Mouse (Mus musculus): ENCODE data around the gene Wdr83os. TPM values are rescaled to one million over a fixed set of nuclear protein-coding genes. Genes with fewer than 3 reads are reported as not detected.

Gene Wdr83os
- 100 to 1,000 TPM; 165 to 168 TPM for polyA plus RNA-seq (2017; shearing (Covaris generic))

DNA sequence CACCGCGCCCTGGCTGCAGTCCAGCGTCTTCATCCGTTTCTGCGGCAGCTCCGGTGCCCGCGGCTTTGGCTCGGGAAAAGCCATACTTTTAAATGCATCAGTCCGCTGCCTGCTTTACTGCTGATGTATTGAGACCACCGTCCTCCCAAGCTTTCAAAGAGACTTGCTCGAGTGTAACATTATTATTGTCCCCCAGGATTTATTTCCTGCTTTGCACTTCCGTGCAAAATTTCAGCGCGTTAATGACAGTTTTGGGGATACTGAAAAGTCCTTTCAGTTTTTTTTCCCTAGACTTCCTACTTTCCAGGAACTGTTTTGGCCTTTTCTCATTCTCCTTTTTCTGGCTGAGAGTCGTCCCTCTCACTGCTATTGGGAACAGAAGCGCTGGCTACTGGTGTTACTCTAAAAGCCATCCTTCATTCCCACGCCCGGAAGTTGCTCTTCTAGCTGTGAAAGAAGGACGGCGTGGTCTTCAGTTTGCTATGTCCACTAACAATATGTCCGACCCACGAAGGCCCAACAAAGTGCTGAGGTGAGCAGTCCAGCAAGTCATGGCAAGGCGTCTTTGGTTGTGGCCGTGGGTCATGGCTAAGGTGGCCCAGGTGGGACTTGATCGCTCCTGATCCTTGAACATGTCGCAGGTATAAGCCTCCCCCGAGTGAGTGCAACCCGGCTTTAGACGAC lies at the start of gene Wdr83os:
Gene Wdr83os, plus strand, starts transcription at position 209 of the 684 bp plus-strand sequence.

GRCm38 (mm10) chr8:85036718-85037365 lies 43.7 kb upstream of the Wdr83os start, which contains the start of gene Tnpo2:
Gene Tnpo2 (plus strand): TSS chr8:85036915.

DNA sequence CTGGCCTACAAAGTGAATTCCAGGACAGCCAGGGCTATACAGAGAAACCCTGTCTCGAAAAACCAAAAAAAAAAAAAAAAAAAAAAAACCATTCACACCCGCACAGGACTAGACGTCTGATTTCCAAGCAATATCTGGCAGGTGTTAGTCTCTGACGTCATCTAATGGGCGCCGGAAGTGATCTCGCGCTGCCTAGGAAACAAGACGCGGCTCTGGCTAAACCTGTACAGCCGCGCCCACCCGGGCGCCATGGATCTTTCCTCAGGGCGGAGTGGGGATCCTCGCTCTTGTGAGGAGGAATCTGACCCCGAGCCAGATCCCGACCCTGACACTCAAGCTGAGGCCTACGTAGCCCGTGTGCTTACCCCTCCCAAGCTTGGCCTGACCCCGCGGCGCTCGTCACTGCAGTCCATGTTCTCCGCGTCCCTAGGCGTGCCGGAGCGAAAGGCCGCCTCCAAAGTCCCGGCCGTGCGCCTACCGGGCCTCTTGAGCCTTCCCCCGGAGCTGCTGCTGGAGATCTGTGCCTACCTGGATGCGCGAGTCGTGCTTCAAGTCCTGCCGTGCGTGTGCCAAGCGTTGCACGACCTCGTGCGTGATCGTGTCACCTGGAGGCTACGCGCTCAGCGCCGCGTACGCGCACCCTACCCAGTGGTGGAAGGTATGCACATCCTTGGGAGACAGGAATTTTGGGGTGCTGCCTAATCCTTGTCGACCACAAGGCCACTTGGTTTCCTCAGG lies 20.5 kb upstream of the Wdr83os start, which contains the start of gene Fbxw9:
Gene Fbxw9, plus strand, starts transcription at position 177 of the 738 bp plus-strand sequence.

GRCm38 (mm10) chr8:85067982-85068381 lies 12.6 kb upstream of the Wdr83os start, which contains the start of gene Gm5741:
Gene Gm5741 (minus strand): TSS chr8:85067982.

DNA sequence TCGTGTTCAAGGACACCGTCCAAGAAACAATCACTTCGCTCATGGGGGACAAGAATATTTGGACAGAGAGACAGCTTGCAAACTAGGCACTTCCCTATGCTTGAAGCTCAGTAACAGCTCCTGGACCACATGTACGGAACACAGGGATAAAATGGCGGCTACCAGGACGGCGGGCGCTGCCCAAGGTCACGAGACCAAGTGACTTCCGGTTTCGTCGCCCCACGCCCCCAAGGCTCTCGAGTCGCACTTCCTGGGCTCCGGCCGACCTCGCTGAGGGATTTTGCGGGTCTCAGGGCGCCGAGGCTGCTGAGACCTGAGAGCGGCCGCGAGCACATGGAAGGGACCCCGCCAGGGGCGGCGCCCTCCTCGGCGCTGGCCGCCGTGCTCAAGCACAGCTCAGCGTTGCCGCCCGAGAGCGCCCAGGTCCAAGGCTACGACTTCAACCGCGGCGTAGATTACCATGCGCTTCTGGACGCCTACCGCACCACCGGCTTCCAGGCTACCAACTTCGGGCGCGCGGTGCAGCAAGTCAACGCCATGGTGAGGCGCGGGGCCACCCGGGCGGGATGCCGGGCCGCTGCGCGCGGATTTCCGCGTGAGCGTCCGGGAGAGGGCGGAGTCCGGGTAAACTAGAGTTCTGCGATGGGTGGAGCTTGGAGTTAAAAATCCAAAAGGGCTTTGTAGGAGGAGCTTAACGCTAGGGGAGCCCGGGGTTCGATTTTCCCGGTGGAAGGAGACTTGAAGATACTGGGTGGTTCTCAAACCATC lies 8.8 kb upstream of the Wdr83os start, which contains the start of gene Dhps:
Gene Dhps, plus strand, starts transcription at position 244 of the 768 bp plus-strand sequence.

DNA sequence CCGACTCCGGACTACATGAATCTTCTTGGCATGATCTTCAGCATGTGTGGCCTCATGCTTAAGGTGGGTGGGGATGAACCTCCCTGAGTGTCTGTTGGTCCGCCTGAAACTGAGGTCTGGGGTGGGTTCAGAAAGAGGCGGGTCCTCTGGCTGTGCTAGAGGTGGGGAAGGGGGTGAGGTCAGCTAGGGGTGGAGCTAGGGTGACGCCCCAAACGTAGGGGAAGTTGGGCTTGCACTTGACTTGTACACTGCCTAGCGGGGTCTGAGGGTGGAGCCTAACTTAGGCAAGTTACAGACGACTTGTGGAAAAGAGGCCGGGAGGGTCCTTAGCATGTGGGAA lies 646 bp downstream of the Wdr83os start, which contains the start of gene Wdr83:
Gene Wdr83, minus strand, starts transcription at position 91 of the 340 bp plus-strand sequence.

DNA sequence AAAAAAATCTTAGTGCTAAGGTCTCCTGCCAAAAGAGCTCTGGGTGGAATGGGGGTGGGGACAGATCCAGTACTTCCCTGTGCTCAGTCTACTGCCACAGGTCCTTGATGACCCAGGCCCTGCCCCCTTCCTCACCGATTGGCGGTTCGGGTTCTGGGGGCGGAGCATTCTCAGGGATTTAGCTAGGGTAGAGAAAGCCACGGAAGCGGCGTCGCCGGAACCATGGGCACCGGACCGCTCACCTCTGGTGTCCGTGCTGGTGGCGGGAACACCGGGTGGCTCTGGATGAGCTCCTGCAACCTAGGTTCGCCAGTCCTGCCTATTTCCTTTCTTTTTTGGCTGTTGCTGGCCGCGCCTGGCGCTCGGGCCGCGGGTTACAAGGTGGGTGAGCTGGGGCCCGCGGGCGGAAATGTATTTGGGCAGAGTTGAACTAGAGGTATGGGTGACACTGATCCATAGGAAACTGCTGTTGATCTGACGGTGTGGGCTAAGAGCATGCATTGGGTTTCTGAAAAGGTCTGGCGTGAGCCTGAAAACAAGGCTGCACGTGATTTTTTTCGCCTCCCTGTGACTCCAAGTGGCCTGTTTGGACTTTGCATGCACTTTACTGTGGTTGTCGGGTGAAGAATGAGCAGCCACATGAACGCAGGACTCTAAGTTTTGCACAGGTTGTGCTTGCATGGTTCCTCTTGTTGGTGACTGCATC lies 2.7 kb downstream of the Wdr83os start, which contains the start of gene Man2b1:
Gene Man2b1, plus strand, starts transcription at position 163 of the 706 bp plus-strand sequence.

DNA sequence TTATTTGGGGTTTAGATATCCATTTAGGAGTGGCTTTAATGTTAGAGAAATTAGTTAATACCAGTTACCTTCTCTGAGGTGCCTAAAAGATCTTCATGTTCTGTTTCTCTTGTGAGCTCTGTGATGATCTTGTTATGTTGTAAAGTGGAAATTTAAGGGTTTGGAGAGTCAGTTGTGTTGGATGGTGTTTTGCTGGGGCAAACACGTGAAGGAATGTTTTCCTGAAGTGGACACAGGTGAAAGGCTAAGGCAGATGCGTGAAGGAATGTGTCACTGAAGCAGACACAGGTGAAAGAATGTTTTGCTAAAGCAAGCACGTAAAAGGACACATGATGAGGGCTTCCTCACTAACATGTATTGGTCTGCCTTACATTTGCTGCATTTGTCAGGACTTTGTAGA lies 42.5 kb downstream of the Wdr83os start, which contains the start of gene Zfp791:
Gene Zfp791, minus strand, starts transcription at position 101 of the 400 bp plus-strand sequence.

Other genes starting within 250 kb of the Wdr83os start
- 10 to 100 TPM; 27.3 to 37.8 TPM for gene Gadd45gip1, start 249.2 kb upstream of the Wdr83os start, polyA plus RNA-seq (2017; shearing (Covaris generic))
- 100 to 1,000 TPM; 152 to 202 TPM for gene Rad23a, start 240.1 kb upstream of the Wdr83os start, polyA plus RNA-seq (2017; shearing (Covaris generic))
- gene Calr, start 233.8 kb upstream of the Wdr83os start, polyA plus RNA-seq (2017; shearing (Covaris generic)): 100 to 1,000 TPM; 454 to 486 TPM
- 100 to 1,000 TPM in 1 of 2 experiments, 10 to 100 TPM in 1; 87.0 to 103 TPM for gene Farsa, start 223.8 kb upstream of the Wdr83os start, polyA plus RNA-seq (2017; shearing (Covaris generic))
- gene Syce2, start 208.6 kb upstream of the Wdr83os start, polyA plus RNA-seq (2017; shearing (Covaris generic)): 1 to 10 TPM; 3.8 to 4.9 TPM
- 10 to 100 TPM; 34.2 to 47.8 TPM for gene Gcdh, start 186.8 kb upstream of the Wdr83os start, polyA plus RNA-seq (2017; shearing (Covaris generic))
- under 1 TPM in 1 of 2 experiments, not detected in 1; 0.43 TPM for gene Klf1, start 178.8 kb upstream of the Wdr83os start, polyA plus RNA-seq (2017; shearing (Covaris generic))
- gene Dnase2a, start 172.2 kb upstream of the Wdr83os start, polyA plus RNA-seq (2017; shearing (Covaris generic)): 10 to 100 TPM; 12.8 to 18.4 TPM
- 1 to 10 TPM in 1 of 2 experiments, under 1 TPM in 1; 0.92 to 1.5 TPM for gene Mast1, start 143.4 kb upstream of the Wdr83os start, polyA plus RNA-seq (2017; shearing (Covaris generic))
- under 1 TPM; 0.06 to 0.81 TPM for gene Rtbdn, start 133.7 kb upstream of the Wdr83os start, polyA plus RNA-seq (2017; shearing (Covaris generic))
- not detected for gene Gm49661, start 111.3 kb upstream of the Wdr83os start, polyA plus RNA-seq (2017; shearing (Covaris generic))
- gene Prdx2, start 111.2 kb upstream of the Wdr83os start, polyA plus RNA-seq (2017; shearing (Covaris generic)): 100 to 1,000 TPM; 159 to 190 TPM
- gene Rnaseh2a, start 111.0 kb upstream of the Wdr83os start, polyA plus RNA-seq (2017; shearing (Covaris generic)): 10 to 100 TPM; 71.6 to 93.6 TPM
- 100 to 1,000 TPM; 705 to 997 TPM for gene Junb, start 102.0 kb upstream of the Wdr83os start, polyA plus RNA-seq (2017; shearing (Covaris generic))
- gene Hook2, start 90.1 kb upstream of the Wdr83os start, polyA plus RNA-seq (2017; shearing (Covaris generic)): 10 to 100 TPM in 1 of 2 experiments, 1 to 10 TPM in 1; 9.9 to 13.0 TPM
- not detected for gene Best2, start 66.2 kb upstream of the Wdr83os start, polyA plus RNA-seq (2017; shearing (Covaris generic))
- gene Asna1, start 55.5 kb upstream of the Wdr83os start, polyA plus RNA-seq (2017; shearing (Covaris generic)): 10 to 100 TPM; 42.3 to 45.3 TPM
- gene Trir, start 53.9 kb upstream of the Wdr83os start, polyA plus RNA-seq (2017; shearing (Covaris generic)): 100 to 1,000 TPM; 198 to 209 TPM
- 10 to 100 TPM; 27.1 to 27.2 TPM for gene Tnpo2, start 43.8 kb upstream of the Wdr83os start, polyA plus RNA-seq (2017; shearing (Covaris generic))
- gene Fbxw9, start 20.7 kb upstream of the Wdr83os start, polyA plus RNA-seq (2017; shearing (Covaris generic)): 1 to 10 TPM; 5.4 to 8.2 TPM
- gene Gm5741, start 12.8 kb upstream of the Wdr83os start, polyA plus RNA-seq (2017; shearing (Covaris generic)): 1 to 10 TPM; 1.3 to 1.8 TPM
- gene Dhps, start 9.0 kb upstream of the Wdr83os start, polyA plus RNA-seq (2017; shearing (Covaris generic)): 100 to 1,000 TPM in 1 of 2 experiments, 10 to 100 TPM in 1; 87.4 to 118 TPM
- 10 to 100 TPM; 38.6 to 45.7 TPM for gene Wdr83, start 566 bp downstream of the Wdr83os start, polyA plus RNA-seq (2017; shearing (Covaris generic))
- gene Man2b1, start 2.5 kb downstream of the Wdr83os start, polyA plus RNA-seq (2017; shearing (Covaris generic)): 100 to 1,000 TPM; 143 to 145 TPM
- under 1 TPM in 1 of 2 experiments, not detected in 1; 0.25 TPM for gene Zfp791, start 42.4 kb downstream of the Wdr83os start, polyA plus RNA-seq (2017; shearing (Covaris generic))
- 1 to 10 TPM in 1 of 2 experiments, under 1 TPM in 1; 0.10 to 2.4 TPM for gene Cks1brt, start 71.2 kb downstream of the Wdr83os start, polyA plus RNA-seq (2017; shearing (Covaris generic))
- gene Olfr371, start 145.2 kb downstream of the Wdr83os start, polyA plus RNA-seq (2017; shearing (Covaris generic)): not detected
- 10 to 100 TPM; 25.7 to 26.0 TPM for gene Orc6, start 218.9 kb downstream of the Wdr83os start, polyA plus RNA-seq (2017; shearing (Covaris generic))
- gene Vps35, start 219.1 kb downstream of the Wdr83os start, polyA plus RNA-seq (2017; shearing (Covaris generic)): 100 to 1,000 TPM in 1 of 2 experiments, 10 to 100 TPM in 1; 89.7 to 104 TPM